Mouse (Mus musculus) embryonic facial prominence, embryonic 11.5 days (tissue): Measurements from ENCODE around the gene A630076J17Rik. TPM values are rescaled to one million over a fixed set of nuclear protein-coding genes. Genes with fewer than 3 reads are reported as not detected.

Experiments used
- ATAC-seq: fragments of 200-750 bp; cut with Nextera tagmentation; replicated peaks from 2 replicates; pipeline ENCODE4 v1.8.0; 2017; ENCODE audit warnings: low read depth; ENCODE audit not compliant: insufficient number of reproducible peaks, low FRiP score, low TSS enrichment
- DNase-seq: peaks from one replicate; pipeline ENCODE4 v3.0.0-alpha.2; 2015; ENCODE audit warnings: low spot score
- H3K27ac ChIP-seq: fragments of 300-500 bp; sonication (generic); replicated peaks from 2 replicates; pipeline ENCODE4 v1.5.1; 2014; ENCODE audit warnings: mild to moderate bottlenecking, low read depth, low read length, control low read depth
- H3K27me3 ChIP-seq: fragments of 300-500 bp; sonication (generic); 2 replicates; pipeline ENCODE4 v1.6.1; 2014; ENCODE audit warnings: mild to moderate bottlenecking, low read length, moderate library complexity, mixed read lengths; ENCODE audit not compliant: control insufficient read depth, insufficient read depth
- H3K36me3 ChIP-seq: fragments of 300-500 bp; sonication (generic); replicated peaks from 2 replicates; pipeline ENCODE4 v1.6.1; 2014; ENCODE audit warnings: low read depth, mild to moderate bottlenecking, low read length, moderate library complexity, mixed read lengths; ENCODE audit not compliant: control insufficient read depth, insufficient read depth
- H3K4me1 ChIP-seq: fragments of 300-500 bp; sonication (generic); 2 replicates; pipeline ENCODE4 v1.6.1; 2014; ENCODE audit warnings: low read length, mixed read lengths; ENCODE audit not compliant: control insufficient read depth, insufficient read depth
- H3K4me2 ChIP-seq: fragments of 300-500 bp; sonication (generic); 2 replicates; pipeline ENCODE4 v1.6.1; 2014; ENCODE audit warnings: low read depth, mild to moderate bottlenecking, control low read depth, low read length, moderate library complexity
- H3K4me3 ChIP-seq: fragments of 300-500 bp; sonication (generic); 2 replicates; pipeline ENCODE4 v1.5.1; 2014; ENCODE audit warnings: low read depth, low read length, control low read depth
- H3K9ac ChIP-seq: fragments of 300-500 bp; sonication (generic); replicated peaks from 2 replicates; pipeline ENCODE4 v1.6.1; 2014; ENCODE audit warnings: mild to moderate bottlenecking, control low read depth, low read length
- H3K9me3 ChIP-seq: fragments of 300-500 bp; sonication (generic); replicated peaks from 2 replicates; pipeline ENCODE4 v1.6.1; 2016; ENCODE audit warnings: mild to moderate bottlenecking, low read length, inconsistent platforms, mixed read lengths; ENCODE audit not compliant: control insufficient read depth
- WGBS: fragments of 180-500 bp; shearing (Covaris S2); extraction: QIAGEN DNeasy Blood & Tissue Kit; methylation state at CpG from one replicate; pipeline ENCODE4 v1.1.7; 2014; 5-methylcytosine and 5-hydroxymethylcytosine counted together
- polyA plus RNA-seq: library from polyadenylated mRNA; unstranded; fragments of >200 nt; fragmentation: Nextera tagmentation; extraction: Ambion mirVana; gene quantifications from 2 replicates; pipeline ENCODE4 v1.2.1, GENCODE M21; 2014

Gene A630076J17Rik
- polyA plus RNA-seq, result 0.25 TPM in 1 of 2 replicates, not detected in the other

DNA sequence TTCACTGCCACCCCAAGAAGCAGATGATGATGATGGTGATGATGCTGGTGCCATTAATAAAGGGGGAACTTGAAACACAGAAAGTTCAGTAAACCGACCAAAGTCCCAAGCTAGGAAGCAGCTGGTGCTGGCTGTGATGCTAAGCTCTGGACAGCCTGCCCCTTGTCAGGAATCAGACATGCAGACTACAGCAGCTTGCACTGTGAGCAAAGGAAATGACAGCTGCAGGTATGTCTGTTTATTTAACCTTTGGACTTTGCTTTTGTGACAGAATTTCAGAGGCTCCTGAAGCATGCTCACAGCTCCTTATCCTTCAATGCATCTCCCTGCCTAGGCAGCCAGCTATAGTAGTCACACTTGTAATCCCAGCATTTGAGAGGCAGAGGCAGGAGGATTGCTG, at the start of gene A630076J17Rik:
Gene A630076J17Rik, plus strand, starts transcription at position 88 of the 400 bp plus-strand sequence.
- Histone ChIP-seq H3K27me3 (no peaks in the 10 kb centered on the region), H3K36me3 (no peaks in the 10 kb centered on the region), H3K9me3 (no peaks in the 10 kb centered on the region), H3K4me1 (no peaks in the 10 kb centered on the region), H3K9ac (no peak within 1 kb of the TSS), H3K4me2 (no peak within 1 kb of the TSS), H3K27ac (no peak within 1 kb of the TSS), H3K4me3 (no peak within 1 kb of the TSS)
- DNase-seq, result no peak
- WGBS, result 66% methylated on average over 1 of the region's 1 CpGs
- ATAC-seq, result no peak

DNA sequence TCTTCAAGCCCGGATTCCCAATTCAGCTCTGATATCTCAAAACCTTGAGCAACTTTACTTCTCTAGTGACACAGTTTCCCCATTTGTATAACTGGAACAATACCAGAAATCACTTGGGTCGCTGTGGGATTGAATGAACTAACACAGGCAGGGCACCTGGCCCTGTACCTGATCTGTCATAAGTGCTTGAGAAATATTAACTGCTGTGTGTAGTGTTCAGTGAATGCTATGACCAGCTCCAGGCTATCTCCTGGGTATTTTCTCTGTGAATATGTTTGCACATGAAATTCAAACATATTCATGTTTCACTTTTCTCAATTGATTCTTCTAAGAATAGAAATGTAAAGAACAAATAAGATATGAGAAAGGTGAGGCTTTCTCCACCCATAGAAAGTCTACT, 49.6 kb upstream of the A630076J17Rik start:
- Histone ChIP-seq H3K9me3 (no peaks in the 10 kb centered on the region), H3K4me2 (no peak overlapping the region), H3K27ac (no peak overlapping the region), H3K4me1 (no peaks in the 10 kb centered on the region), H3K36me3 (no peaks in the 10 kb centered on the region), H3K9ac (no peak overlapping the region), H3K27me3 (no peaks in the 10 kb centered on the region), H3K4me3 (no peak overlapping the region)
- no peak for ATAC-seq
- no peak for DNase-seq
- 74% methylated on average over 2 of the region's 2 CpGs for WGBS

DNA sequence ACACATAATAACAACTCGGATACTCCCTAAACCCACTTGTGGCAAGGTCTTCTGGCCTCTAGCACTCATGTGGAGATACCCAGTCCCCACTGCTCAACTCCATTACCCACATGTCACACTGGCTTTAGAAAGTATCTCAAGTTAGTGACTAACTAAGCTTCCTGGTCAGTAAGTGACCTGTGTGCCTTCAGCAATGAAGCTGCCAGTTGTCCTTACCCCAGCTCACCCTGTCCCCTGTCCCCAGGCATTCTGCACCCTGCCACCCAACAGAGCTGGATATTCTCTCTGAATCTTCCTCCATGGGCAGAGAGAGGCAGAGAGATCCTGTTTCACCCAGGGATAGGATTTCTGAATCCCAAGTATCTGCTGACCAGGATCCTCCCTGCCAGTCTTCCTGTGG, 47.7 kb upstream of the A630076J17Rik start, which contains the start of gene Kcna10:
Gene Kcna10, plus strand, starts transcription at position 301 of the 400 bp plus-strand sequence.
- Histone ChIP-seq H3K27me3 (no peaks in the 10 kb centered on the region), H3K4me3 (no peak within 1 kb of the TSS), H3K36me3 (no peaks in the 10 kb centered on the region), H3K27ac (no peak within 1 kb of the TSS), H3K4me1 (no peaks in the 10 kb centered on the region), H3K9ac (no peak within 1 kb of the TSS), H3K4me2 (no peak within 1 kb of the TSS), H3K9me3 (no peaks in the 10 kb centered on the region)
- whole genome bisulfite sequencing, result 67% methylated on average over 1 of the region's 1 CpGs
- DNase-seq, result no peak
- ATAC-seq, result no peak

DNA sequence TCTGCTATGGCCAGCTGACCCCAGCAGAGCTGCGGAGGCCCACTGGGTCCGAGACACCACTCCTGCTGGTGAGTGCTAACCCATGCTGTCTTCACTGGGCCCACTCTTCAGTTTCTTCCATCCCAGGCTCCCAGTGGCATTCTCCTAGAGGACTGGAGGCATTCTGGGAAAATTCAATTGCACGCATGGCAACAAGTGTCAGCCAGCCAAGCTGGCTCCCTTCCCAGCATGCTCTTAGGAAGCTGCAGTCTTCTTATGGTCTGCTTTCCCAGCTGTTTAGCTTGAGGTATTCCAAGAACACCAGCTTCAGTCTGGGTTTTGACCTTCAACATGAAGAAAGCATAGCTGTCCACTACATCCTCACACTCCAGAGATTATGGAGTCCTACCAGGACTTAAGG, 47.2 kb upstream of the A630076J17Rik start:
- 78% methylated on average over 3 of the region's 3 CpGs for WGBS
- no peaks in the 10 kb centered on the region for H3K27me3 ChIP-seq
- H3K27ac ChIP-seq, result no peak overlapping the region
- H3K4me3 ChIP-seq, result no peak overlapping the region
- H3K4me2 ChIP-seq, result no peak overlapping the region
- H3K36me3 ChIP-seq, result no peaks in the 10 kb centered on the region
- ATAC-seq, result no peak
- no peaks in the 10 kb centered on the region for H3K9me3 ChIP-seq
- no peaks in the 10 kb centered on the region for H3K4me1 ChIP-seq
- H3K9ac ChIP-seq, result no peak overlapping the region
- DNase-seq, result no peak

DNA sequence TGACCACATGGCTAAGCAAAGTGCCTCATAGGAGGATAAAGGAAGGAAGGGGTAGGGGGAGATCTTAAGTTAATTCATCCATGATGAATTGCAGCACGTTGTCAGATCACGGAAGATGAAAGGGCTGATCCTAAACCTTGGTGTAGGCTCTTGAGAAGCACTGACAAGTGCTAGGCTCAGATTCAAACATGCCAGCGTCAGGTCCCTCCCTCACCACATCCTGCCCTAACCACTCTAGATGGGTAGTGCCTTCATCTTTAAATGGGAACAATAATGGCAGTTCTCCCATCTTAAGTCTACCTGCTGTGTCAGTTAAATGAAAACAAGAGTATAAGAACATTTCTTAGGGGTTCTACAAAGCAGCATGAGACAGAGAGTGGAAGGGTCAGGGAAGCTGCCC, 44.8 kb upstream of the A630076J17Rik start:
- 79% methylated on average over 3 of the region's 3 CpGs for WGBS
- no peak overlapping the region for H3K27ac ChIP-seq
- no peak for DNase-seq
- no peaks in the 10 kb centered on the region for H3K9me3 ChIP-seq
- no peak for ATAC-seq
- no peaks in the 10 kb centered on the region for H3K4me1 ChIP-seq
- H3K36me3 ChIP-seq, result no peaks in the 10 kb centered on the region
- no peaks in the 10 kb centered on the region for H3K27me3 ChIP-seq
- H3K4me2 ChIP-seq, result no peak overlapping the region
- no peak overlapping the region for H3K4me3 ChIP-seq
- no peak overlapping the region for H3K9ac ChIP-seq

DNA sequence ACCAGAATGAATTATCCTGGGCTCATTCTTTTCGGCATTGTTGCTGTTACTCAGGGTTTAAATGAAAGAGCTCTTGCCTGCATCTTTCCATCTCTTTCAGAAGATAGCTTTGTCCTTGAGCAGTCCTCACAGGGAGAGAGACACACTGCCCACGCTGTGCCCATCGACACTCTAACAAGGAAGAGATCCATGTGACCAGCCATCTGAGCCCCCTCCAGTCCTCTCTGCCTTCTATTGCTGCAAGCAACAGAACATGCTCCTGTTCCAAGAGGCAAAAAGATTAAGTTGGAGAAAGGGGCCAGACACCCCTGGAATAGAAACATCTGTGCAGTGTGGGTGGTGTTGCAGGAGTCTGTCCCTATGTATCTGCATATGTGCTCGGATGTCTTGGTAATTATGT, 43.4 kb upstream of the A630076J17Rik start:
- no peak overlapping the region for H3K9ac ChIP-seq
- WGBS, result 76% methylated on average over 4 of the region's 4 CpGs
- DNase-seq (no peak), ATAC-seq (no peak)
- H3K4me1 ChIP-seq, result no peaks in the 10 kb centered on the region
- H3K36me3 ChIP-seq, result no peaks in the 10 kb centered on the region
- no peak overlapping the region for H3K4me3 ChIP-seq
- H3K27me3 ChIP-seq, result no peaks in the 10 kb centered on the region
- no peak overlapping the region for H3K4me2 ChIP-seq
- no peak overlapping the region for H3K27ac ChIP-seq
- no peaks in the 10 kb centered on the region for H3K9me3 ChIP-seq

DNA sequence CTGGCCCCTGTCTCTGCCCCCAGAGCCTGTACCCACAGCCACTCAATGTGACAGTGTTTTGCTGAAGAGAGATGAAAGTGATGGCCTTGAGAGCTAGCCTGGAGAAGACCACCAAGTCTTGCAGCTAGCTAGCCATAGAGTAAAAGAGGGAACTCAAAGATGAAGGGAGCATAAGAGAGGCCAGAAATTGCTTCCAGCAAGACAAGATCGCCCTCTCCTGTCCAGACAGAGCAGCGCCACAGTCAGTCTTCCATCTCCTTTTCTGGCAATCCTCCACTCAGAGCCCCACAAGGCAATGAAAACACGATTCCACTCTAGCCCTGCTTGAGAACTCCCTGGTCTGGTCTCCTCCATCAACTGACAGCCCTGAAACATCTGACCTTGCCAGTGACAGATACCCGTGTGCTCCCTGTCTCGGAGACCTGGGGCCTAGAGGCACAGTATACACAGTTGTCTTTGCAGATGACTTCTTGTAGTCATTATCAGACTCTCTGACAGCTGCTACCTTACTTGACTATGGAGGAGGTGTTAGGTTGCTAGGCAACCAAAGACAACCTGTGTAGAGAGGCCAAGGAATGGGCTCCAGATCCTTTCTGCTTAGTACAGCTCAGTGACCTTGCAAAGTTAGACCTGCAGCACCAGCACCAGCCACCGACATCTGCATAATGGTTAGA, 42.1 kb upstream of the A630076J17Rik start:
- DNase-seq (peak; percentile 40), ATAC-seq (0 out of 2 replicates have a peak, but pooled peaks have one; percentile 40)
- Histone ChIP-seq H3K4me3 (no peak overlapping the region), H3K27me3 (no peaks in the 10 kb centered on the region), H3K36me3 (no peaks in the 10 kb centered on the region), H3K9ac (no peak overlapping the region), H3K4me1 (no peaks in the 10 kb centered on the region), H3K4me2 (no peak overlapping the region), H3K9me3 (no peaks in the 10 kb centered on the region), H3K27ac (no peak overlapping the region)
- WGBS, result 55% methylated on average over 6 of the region's 6 CpGs

DNA sequence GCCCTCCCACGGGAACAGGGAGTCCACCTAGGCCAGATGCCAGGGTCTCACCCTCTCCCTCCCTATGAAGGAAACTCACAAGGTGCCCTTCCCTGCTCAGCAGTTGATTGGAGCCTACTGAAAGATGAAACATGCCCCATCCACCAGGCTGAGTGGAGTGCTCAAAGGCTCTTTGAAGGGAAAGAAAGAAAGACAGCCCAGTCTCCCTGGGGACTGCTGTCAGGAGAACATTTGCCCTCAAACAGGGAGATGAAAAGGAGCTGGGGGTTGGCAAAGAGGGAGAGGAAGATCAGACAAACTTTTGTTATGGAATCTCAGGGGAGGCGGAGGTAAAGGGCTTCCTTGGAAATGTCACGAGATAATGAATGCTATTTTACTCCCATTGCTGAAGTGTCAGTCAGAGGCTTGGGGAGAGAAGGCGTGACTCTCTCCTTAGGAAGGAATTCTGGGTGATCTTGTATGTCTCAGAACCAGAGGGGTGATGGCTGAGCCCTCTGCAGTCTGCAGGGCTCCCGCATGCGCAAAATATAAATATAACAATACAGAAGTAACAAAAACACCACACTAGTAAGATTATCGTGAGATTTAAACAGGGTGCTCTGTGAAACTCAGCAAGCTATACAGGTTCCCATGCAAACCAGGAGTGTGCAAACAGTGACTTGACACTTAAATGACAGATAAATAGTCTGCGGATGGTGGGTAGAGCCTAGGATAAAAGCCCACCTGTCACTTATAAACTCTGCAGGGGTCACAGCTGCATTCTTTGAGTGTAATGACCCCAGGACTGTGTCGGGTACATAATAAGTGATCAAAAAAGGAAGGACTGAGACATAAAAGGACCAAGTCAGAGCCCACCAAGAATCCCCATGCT, 28.9 kb upstream of the A630076J17Rik start:
- Histone ChIP-seq H3K27me3 (no peaks in the 10 kb centered on the region), H3K4me2 (no peak overlapping the region), H3K36me3 (no peaks in the 10 kb centered on the region), H3K4me1 (no peaks in the 10 kb centered on the region), H3K4me3 (no peak overlapping the region), H3K27ac (no peak overlapping the region), H3K9me3 (no peaks in the 10 kb centered on the region), H3K9ac (no peak overlapping the region)
- DNase-seq, result no peak
- no peak for ATAC-seq
- 44% methylated on average over 9 of the region's 9 CpGs for WGBS
